In the genomic region with DNA sequence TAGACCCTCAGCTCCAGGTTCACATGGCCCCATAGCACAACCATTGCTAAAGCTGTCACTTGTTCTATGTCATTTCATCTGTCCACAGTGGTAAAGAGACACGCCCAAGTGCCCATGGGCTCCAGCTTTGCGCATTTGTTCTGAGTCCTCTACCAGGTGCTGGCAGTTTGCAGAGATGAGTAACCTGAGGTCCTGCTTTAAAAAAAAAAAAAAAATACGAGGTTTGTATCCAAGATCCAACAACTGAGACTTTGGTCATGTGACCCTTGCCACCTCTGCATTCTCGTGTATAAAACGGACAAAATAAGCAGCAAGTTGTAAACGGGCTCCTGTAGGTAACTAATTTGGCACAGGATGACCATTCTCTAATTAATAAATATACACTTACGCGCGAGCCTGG, we compare ENCODE assay signal across 8 mouse cellular contexts.
DNase-seq lines count a peak whose midpoint lies in the region; ATAC-seq and TF ChIP-seq lines count a peak whose summit lies in the region.

No protein-coding gene starts in this region.

- no peak for DNase-seq in lung, embryonic 14.5 days
- no peak for DNase-seq in lung, postnatal 14 days
- DNase-seq in thymus, postnatal 4 days, result no peak
- DNase-seq in ovary, postnatal 36 days (ENCODE audit: low spot score), result no peak

- H3K27ac ChIP-seq in lung, embryonic 14.5 days (ENCODE audit: low read depth), result peak overlapping the region; percentile 85
- H3K27ac ChIP-seq in embryonic facial prominence, embryonic 13.5 days, result peak overlapping the region; percentile 49; the same call in 1 of the 2 replicates
- H3K27ac ChIP-seq in limb, embryonic 12.5 days, result peak overlapping the region; percentile 59; the same call in 1 of the 2 replicates
- no peak overlapping the region for H3K27ac ChIP-seq in olfactory bulb, adult 2 months (ENCODE audit: insufficient read depth, low read depth, low read length)

- H3K36me3 ChIP-seq in lung, embryonic 14.5 days (ENCODE audit: insufficient read depth), result no peaks in the 10 kb centered on the region
- no peaks in the 10 kb centered on the region for H3K36me3 ChIP-seq in embryonic facial prominence, embryonic 13.5 days
- no peaks in the 10 kb centered on the region for H3K36me3 ChIP-seq in limb, embryonic 12.5 days

- no peak for TF ChIP-seq POLR2A in olfactory bulb, adult 2 months (IDR thresholded peaks at IDR 0.05; ENCODE audit: insufficient read depth, low read depth, low read length)

- H3K9ac ChIP-seq in lung, embryonic 14.5 days, result no peak overlapping the region
- peak overlapping the region; percentile 65; the same call in 1 of the 2 replicates for H3K9ac ChIP-seq in embryonic facial prominence, embryonic 13.5 days
- no peak overlapping the region for H3K9ac ChIP-seq in limb, embryonic 12.5 days (replicated peaks)

- WGBS in lung, embryonic 14.5 days, result 33% methylated on average over 9 of the region's 9 CpGs
- 40% methylated on average over 9 of the region's 9 CpGs for WGBS in embryonic facial prominence, embryonic 13.5 days
- 34% methylated on average over 9 of the region's 9 CpGs for WGBS in limb, embryonic 12.5 days
- WGBS in olfactory bulb, adult 2 months, result 38% methylated on average over 9 of the region's 9 CpGs

- no peak for TF ChIP-seq CTCF in lung, embryonic 14.5 days (IDR thresholded peaks at IDR 0.05; ENCODE audit: low read depth)
- no peak for TF ChIP-seq CTCF in olfactory bulb, adult 2 months (IDR thresholded peaks at IDR 0.05; ENCODE audit: insufficient read depth, low read depth, low read length)

- ATAC-seq in lung, embryonic 14.5 days (ENCODE audit: insufficient read depth), result no peak
- no peak for ATAC-seq in embryonic facial prominence, embryonic 13.5 days (ENCODE audit: insufficient number of reproducible peaks, insufficient read depth, low FRiP score, low TSS enrichment, low read depth)
- ATAC-seq in limb, embryonic 12.5 days (ENCODE audit: insufficient number of reproducible peaks, insufficient read depth, low FRiP score, low TSS enrichment, low read depth), result no peak
- ATAC-seq in CD4-positive, CD25-positive, alpha-beta regulatory T cell, adult 4 months, result no peak

- peak overlapping the region; percentile 59 for H3K4me2 ChIP-seq in lung, embryonic 14.5 days
- peak overlapping the region; percentile 63 for H3K4me2 ChIP-seq in embryonic facial prominence, embryonic 13.5 days
- H3K4me2 ChIP-seq in limb, embryonic 12.5 days, result peak overlapping the region; percentile 67

- H3K4me3 ChIP-seq in lung, embryonic 14.5 days (ENCODE audit: low read depth, low read length), result peak overlapping the region; percentile 23; the same call in 1 of the 2 replicates
- no peak overlapping the region for H3K4me3 ChIP-seq in embryonic facial prominence, embryonic 13.5 days
- H3K4me3 ChIP-seq in limb, embryonic 12.5 days (replicated peaks), result no peak overlapping the region
- H3K4me3 ChIP-seq in olfactory bulb, adult 2 months (ENCODE audit: insufficient read depth, low read depth, low read length), result peak overlapping the region; percentile 56; the same call in 1 of the 2 replicates

- H3K4me1 ChIP-seq in lung, embryonic 14.5 days (ENCODE audit: insufficient read depth), result peaks cover 48% of the 10 kb centered on the region
- peaks cover 73% of the 10 kb centered on the region for H3K4me1 ChIP-seq in embryonic facial prominence, embryonic 13.5 days
- H3K4me1 ChIP-seq in limb, embryonic 12.5 days (replicated peaks), result peaks cover 67% of the 10 kb centered on the region
- H3K4me1 ChIP-seq in olfactory bulb, adult 2 months (ENCODE audit: control insufficient read depth, insufficient read depth, low read length), result peaks cover 32% of the 10 kb centered on the region

- H3K9me3 ChIP-seq in lung, embryonic 14.5 days (ENCODE audit: low read depth, low read length), result no peaks in the 10 kb centered on the region
- no peaks in the 10 kb centered on the region for H3K9me3 ChIP-seq in embryonic facial prominence, embryonic 13.5 days
- H3K9me3 ChIP-seq in limb, embryonic 12.5 days, result no peaks in the 10 kb centered on the region

- no peaks in the 10 kb centered on the region for H3K27me3 ChIP-seq in lung, embryonic 14.5 days (ENCODE audit: insufficient read depth, low read length)
- peaks cover 8% of the 10 kb centered on the region; the same call in 1 of the 2 replicates for H3K27me3 ChIP-seq in embryonic facial prominence, embryonic 13.5 days
- H3K27me3 ChIP-seq in limb, embryonic 12.5 days, result peaks cover 15% of the 10 kb centered on the region

Comparison
In these comparisons a context has a peak if more than half of its experiments do, and no peak if none do; other contexts are left out.
1. H3K4me3 ChIP-seq: peak in lung, embryonic 14.5 days (single experiment) and olfactory bulb, adult 2 months (single experiment); none in embryonic facial prominence, embryonic 13.5 days (single experiment) and limb, embryonic 12.5 days (single experiment).
2. Peak in every context shown above with its lines, with median percentiles within 50 percentile points of each other: H3K4me2 ChIP-seq.